ENCODE assay signal across 7 mouse cellular contexts in genomic region chr12:77739047-77739760, GRCm38 (mm10).
A peak's percentile ranks its signal among the peaks of the same experiment; 100 is the strongest.
DNase-seq lines count a peak whose midpoint lies in the region; ATAC-seq and TF ChIP-seq lines count a peak whose summit lies in the region.

No protein-coding gene starts in this region.

- WGBS in kidney, postnatal 0 days = 23% methylated on average over 6 of the region's 6 CpGs
- 50% methylated on average over 6 of the region's 6 CpGs for WGBS in kidney, adult 2 months

- ATAC-seq in kidney, postnatal 0 days (replicated peaks; ENCODE audit: low FRiP score, low read depth) = no peak

- no peak overlapping the region for H3K4me2 ChIP-seq in kidney, postnatal 0 days (ENCODE audit: low read length)

- H3K36me3 ChIP-seq in kidney, postnatal 0 days (ENCODE audit: insufficient read depth, low read length) = no peaks in the 10 kb centered on the region
- no peaks in the 10 kb centered on the region for H3K36me3 ChIP-seq in kidney, adult 2 months (ENCODE audit: control insufficient read depth, insufficient read depth, low read length)

- H3K4me1 ChIP-seq in kidney, postnatal 0 days (replicated peaks; ENCODE audit: insufficient read depth, low read length) = peaks cover 11% of the 10 kb centered on the region; the same call in 1 of the 2 replicates
- H3K4me1 ChIP-seq in kidney, adult 2 months (ENCODE audit: control insufficient read depth, insufficient read depth, low read length) = no peaks in the 10 kb centered on the region

- no peaks in the 10 kb centered on the region for H3K27me3 ChIP-seq in kidney, postnatal 0 days (ENCODE audit: insufficient read depth, low read length)
- no peaks in the 10 kb centered on the region for H3K27me3 ChIP-seq in kidney, adult 2 months (replicated peaks; ENCODE audit: control insufficient read depth, insufficient read depth, low read length)

- TF ChIP-seq POLR2A in kidney, adult 2 months (IDR thresholded peaks at IDR 0.05; ENCODE audit: low read depth, low read length) = no peak

- no peak overlapping the region for H3K27ac ChIP-seq in kidney, postnatal 0 days
- H3K27ac ChIP-seq in kidney, adult 2 months (ENCODE audit: insufficient read depth, low read depth, low read length) = no peak overlapping the region

- peak; percentile 31; the same call in 1 of the 2 replicates for TF ChIP-seq CTCF in kidney, postnatal 0 days (IDR thresholded peaks at IDR 0.05; ENCODE audit: low read depth)
- no peak for TF ChIP-seq CTCF in kidney, adult 2 months (conservative IDR thresholded peaks at IDR 0.05; ENCODE audit: insufficient read depth, insufficient read length, low read depth, low read length)

- no peak overlapping the region for H3K9ac ChIP-seq in kidney, postnatal 0 days (ENCODE audit: low read depth, low read length)

- no peak overlapping the region for H3K4me3 ChIP-seq in kidney, postnatal 0 days (replicated peaks; ENCODE audit: low read depth, low read length)
- no peak overlapping the region for H3K4me3 ChIP-seq in kidney, adult 2 months (ENCODE audit: insufficient read depth, low read depth, low read length)

- DNase-seq in kidney, postnatal 0 days (ENCODE audit: low spot score) = peak; percentile 56
- no peak for DNase-seq in kidney, adult 2 months
- peak; percentile 66 to 68 for DNase-seq in cerebellum, postnatal 14 days
- peak; percentile 25 to 53 for DNase-seq in heart, adult 9 months (ENCODE audit: low spot score in 2 of 2)
- peak; percentile 3 to 35 for DNase-seq in left cerebral cortex, adult 9 months (ENCODE audit: low spot score in 2 of 2)
- DNase-seq in adipocyte (ENCODE audit: low spot score) = no peak
- DNase-seq in liver = no peak

- no peaks in the 10 kb centered on the region for H3K9me3 ChIP-seq in kidney, postnatal 0 days (replicated peaks; ENCODE audit: low read length)

Comparison
In these comparisons a context has a peak if more than half of its experiments do, and no peak if none do; other contexts are left out.
1. DNase-seq: peak in kidney, postnatal 0 days (single experiment), cerebellum, postnatal 14 days (2 of 2), heart, adult 9 months (2 of 2) and left cerebral cortex, adult 9 months (2 of 2); none in kidney, adult 2 months (single experiment), adipocyte (single experiment) and liver (single experiment).